Mouse (Mus musculus): Measurements from ENCODE around the gene Dck.

DNA sequence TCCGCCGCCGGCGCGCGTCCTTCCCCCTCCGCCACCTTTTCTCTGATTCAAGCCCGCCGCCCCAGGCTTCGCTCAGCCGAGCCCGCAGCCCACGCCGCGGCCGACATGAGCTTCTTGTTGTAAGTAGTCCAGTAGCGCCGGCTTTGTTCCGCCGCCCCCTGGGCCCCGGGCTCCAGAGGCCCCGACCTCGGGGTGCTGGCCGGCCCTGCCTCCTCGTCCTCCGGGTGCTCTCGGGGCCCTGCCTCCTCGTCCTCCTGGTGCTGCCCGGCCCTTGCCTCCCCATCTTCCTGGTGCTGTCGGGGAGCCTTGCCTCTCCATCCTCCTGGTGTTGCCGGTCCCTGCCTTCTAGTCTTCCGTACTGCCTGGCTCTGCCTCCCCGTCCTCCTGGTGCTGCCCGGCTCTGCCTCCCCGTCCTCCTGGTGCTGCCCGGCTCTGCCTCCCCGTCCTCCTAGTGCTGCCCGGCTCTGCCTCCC lies 43.8 kb upstream of the Dck start:
- TF ChIP-seq MAX (IDR thresholded peaks at IDR 0.05; ENCODE audit: low read depth) = no peak
- TF ChIP-seq POLR2A (IDR thresholded peaks at IDR 0.05; ENCODE audit: insufficient read length, low read depth) = no peak
- no peak for TF ChIP-seq E2F4 (IDR thresholded peaks at IDR 0.05; ENCODE audit: insufficient read depth)
